Mouse (Mus musculus) olfactory bulb, adult 2 months (tissue): ENCODE measurements around the gene Bcar3.

ENCODE experiments used
- CTCF ChIP-seq: fragments of 200-500 bp; IDR thresholded peaks from 2 replicates; pipeline ENCODE4 v1.5.1; 2012; ENCODE audit warnings: low read depth, mild to moderate bottlenecking, low read length, moderate library complexity; ENCODE audit not compliant: insufficient read depth
- POLR2A ChIP-seq: fragments of 200-500 bp; IDR thresholded peaks from 2 replicates; pipeline ENCODE4 v1.6.1; 2012; ENCODE audit warnings: mild to moderate bottlenecking, low read depth, low read length, moderate library complexity; ENCODE audit not compliant: insufficient read depth

- TF ChIP-seq CTCF (no peak), POLR2A (no peak)
Observed at GRCm38 (mm10) chr3:122402143-122402542, 108.2 kb downstream of the Bcar3 start.
